Mouse (Mus musculus): ENCODE measurements around the gene March11.

March11 gene

GRCm38 (mm10) chr15:26308629-26309230, at the start of gene March11:
TSS of gene March11 (plus strand) at chr15:26309048.
- peak; percentile 81 for ATAC-seq (ENCODE audit: low TSS enrichment)

GRCm38 (mm10) chr15:26262336-26262735, 46.5 kb upstream of the March11 start:
- no peak for ATAC-seq (ENCODE audit: low TSS enrichment)

- ATAC-seq (ENCODE audit: low TSS enrichment): no peak
Measured at GRCm38 (mm10) chr15:26269596-26269995, 39.3 kb upstream of the March11 start.

- peak; percentile 59 for ATAC-seq (ENCODE audit: low TSS enrichment)
Measured at GRCm38 (mm10) chr15:26276035-26276511, 32.8 kb upstream of the March11 start.

GRCm38 (mm10) chr15:26276608-26277007, 32.2 kb upstream of the March11 start:
- no peak for ATAC-seq (ENCODE audit: low TSS enrichment)

DNA sequence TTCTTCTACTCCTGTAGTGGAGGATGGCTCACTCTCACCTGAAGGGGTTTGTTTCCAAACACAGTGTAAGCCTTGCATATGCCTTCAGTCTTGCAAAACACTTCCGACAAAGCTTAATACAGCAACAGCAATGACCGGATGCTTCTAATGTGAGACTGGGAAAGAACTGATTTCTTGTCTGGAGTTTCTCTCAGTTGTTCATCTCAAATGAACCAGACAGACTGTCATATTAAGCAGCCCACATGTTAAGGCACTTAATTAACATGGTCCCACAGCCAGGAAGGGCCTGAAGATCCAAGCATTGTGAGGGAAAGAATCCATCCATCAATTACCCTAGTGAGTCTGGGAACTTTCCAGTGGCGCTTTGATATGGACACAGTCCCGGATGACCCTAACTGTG, 17.0 kb upstream of the March11 start:
- ATAC-seq (ENCODE audit: low TSS enrichment): no peak

DNA sequence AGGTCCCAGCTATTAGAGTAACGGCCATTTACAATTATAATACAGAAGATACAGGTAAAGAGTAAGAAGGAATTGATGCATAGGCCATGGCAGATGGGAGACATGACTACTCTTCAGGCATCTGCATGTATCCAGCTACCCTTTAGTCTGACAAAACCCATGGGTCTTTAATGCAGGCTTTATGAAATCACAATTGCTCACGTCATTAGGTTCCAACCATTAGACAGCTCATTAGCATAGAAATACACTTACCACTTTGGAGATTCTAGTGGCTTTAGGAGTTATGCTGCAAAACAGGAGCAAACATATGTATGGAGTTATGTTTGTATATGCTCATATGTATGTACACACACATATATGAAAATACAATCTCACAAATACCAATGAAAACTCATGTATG, 16.0 kb upstream of the March11 start:
- no peak for ATAC-seq (ENCODE audit: low TSS enrichment)

DNA sequence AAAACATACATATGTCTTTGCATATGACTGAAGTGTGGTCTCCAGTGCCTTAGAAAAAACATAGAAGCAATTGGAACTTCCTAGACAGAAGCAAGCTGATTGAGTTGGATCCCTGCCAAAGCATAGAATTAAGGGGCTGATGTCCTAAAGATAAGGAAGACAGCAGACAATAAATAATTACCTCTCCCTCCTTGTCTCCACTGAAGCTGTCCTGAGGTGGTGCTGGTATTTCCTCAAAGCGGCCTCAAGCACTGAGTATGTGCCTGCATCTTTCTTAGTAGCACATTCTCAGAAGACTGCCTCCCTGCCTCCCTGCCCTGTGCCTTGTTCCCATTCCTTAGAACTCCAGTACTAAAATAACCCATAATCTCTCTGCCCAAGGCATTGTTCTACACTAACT, 15.6 kb upstream of the March11 start:
- no peak for ATAC-seq (ENCODE audit: low TSS enrichment)

DNA sequence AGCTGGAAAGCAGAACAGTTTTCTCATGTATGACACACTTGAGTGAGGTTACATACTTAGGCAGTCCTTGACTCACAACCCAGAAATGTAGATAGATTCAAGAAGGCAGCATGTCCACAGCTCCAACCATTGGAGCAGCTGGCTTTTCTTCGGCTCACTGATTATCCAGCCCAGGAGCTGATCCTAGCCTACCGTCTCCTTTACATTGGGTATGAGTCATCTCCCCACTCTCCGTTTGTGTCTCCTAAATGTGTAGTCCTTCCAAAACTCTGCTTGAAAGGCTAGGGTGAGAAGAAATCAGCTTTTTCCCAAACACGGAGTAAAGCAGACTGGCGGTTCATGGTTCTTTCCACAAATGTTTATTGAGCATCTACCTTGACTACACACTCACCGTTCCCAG, 10.2 kb upstream of the March11 start:
- peak; percentile 98 for ATAC-seq (ENCODE audit: low TSS enrichment)

DNA sequence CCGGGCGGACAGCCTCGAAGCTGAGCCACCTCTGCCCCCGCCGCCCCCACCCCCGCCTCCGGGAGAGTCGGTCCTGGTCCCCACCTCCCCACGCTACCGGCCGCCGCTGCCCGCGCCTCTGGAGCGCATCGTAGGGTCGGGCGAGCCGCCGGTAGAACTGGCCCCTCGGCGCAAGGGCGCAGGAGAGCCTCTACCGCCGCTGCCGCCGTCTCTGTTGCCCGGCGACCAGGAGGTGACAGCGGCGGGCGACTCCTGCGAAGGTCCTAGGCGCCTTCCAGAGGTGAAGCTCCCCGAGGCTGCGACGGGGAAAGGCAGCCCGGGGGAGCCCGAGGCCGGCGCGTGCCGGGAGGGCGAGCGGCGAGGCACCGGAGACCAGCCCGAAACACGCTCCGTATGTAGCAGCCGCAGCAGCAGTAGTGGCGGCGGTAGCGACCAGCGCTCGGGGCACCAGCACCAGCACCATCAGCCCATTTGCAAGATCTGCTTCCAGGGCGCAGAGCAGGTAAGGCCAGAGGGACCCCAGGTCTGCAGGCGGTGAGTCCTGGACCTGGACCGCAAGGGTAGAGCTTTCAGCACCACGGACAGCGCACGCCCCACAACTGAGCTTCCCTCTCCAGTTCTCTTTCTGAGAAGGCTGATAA, 563 bp downstream of the March11 start:
- peak; percentile 58 for ATAC-seq (ENCODE audit: low TSS enrichment)

DNA sequence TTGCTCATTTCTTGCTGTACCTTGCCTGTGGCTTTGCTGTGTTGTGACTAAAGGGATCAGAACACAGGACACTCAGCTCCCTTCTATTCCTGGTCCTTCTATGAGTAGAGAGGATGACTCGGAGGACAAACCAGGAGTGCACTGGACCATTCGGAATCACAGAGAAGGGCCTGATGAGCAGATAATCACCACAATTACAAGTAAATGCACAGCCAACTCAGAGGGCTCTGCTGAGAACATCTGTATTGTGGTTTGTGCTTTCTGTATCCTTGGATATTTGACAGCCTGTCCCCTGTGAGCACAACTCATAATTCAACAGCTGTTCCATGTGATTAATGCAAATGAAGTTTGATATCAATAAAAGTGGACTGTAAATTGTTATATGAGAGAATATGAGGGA, 11.0 kb downstream of the March11 start:
- no peak for ATAC-seq (ENCODE audit: low TSS enrichment)

GRCm38 (mm10) chr15:26320402-26320801, 11.6 kb downstream of the March11 start:
- ATAC-seq (ENCODE audit: low TSS enrichment): no peak

DNA sequence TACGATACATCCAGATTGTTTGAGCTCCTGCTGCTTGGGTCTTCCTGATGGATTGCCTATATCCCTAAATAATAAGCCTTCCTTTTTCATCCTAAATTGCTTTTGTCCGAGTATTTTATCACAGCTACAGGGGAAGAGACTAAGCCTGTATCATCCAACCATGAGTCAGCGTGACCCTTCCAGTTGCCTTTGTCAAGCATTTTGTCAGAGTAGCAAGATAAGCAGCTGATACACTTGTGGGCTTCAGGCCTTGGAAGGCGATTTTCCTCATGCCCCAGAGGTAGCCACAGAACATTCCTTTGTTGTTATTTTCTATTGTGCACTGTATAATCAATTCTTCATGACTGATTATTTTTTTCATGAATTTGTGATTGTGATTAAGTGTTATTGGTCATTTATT, 14.0 kb downstream of the March11 start:
- no peak for ATAC-seq (ENCODE audit: low TSS enrichment)

DNA sequence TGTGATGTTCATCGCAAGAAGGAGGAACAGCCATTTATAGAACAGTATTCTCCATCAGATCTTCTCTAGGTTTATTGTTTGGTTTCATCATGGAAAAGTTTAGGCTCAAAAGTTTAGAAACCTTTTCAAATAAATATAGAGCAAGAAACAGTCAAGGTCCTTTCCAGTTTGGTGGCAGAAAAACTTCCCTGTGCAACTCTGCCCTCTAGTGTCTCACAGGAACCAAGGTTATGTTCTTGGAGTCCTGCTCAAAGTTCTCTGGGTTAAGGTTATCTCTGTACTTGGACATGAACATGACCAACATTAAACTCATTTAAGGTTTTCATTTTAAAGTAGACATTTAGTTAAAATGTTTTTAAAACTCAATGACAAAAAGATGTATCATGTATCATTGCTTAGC, 18.3 kb downstream of the March11 start:
- ATAC-seq (ENCODE audit: low TSS enrichment): peak; percentile 91

- no peak for ATAC-seq (ENCODE audit: low TSS enrichment)
Measured at GRCm38 (mm10) chr15:26335791-26336190, 26.9 kb downstream of the March11 start.

GRCm38 (mm10) chr15:26337775-26338174, 28.9 kb downstream of the March11 start:
- peak; percentile 80 for ATAC-seq (ENCODE audit: low TSS enrichment)

- ATAC-seq (ENCODE audit: low TSS enrichment): peak; percentile 89
Measured at GRCm38 (mm10) chr15:26338343-26338742, 29.5 kb downstream of the March11 start.

DNA sequence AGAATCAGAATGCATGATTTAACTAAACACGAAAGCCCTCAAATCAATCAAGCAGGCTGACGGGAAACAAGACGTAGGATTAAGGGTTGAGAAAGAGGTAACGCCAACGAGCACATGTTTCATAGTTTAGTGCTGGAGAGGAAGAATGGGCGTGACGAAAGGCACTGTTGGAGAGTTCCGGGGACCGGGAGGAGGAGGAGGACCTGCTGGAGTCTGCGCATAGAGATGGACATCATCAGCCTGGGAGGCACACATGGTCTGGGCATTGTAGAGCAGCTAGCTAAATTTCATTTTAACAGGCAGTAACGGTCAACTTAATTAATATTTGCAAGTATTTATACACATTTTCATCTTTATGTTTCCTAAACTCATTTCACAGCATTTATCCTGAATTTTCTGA, 31.6 kb downstream of the March11 start:
- ATAC-seq (ENCODE audit: low TSS enrichment): no peak

DNA sequence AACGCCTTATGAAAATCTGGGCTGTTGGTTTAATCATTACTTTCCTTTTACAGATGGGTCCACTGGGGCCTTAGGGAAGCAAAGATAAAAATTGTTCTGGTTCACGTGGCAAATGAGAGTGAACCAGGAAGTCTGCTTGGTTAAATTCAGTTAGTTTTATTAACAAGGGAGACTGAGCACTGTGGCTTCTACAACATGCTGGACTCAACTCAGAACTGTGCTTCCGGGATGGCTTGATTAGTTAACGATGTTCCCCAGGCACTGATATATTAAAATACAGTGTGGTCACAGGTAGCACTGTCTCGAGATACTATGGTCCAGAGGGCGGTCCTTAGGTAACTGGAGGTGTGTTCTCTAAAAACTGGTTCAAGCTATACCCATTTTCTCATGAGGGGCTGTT, 32.1 kb downstream of the March11 start:
- no peak for ATAC-seq (ENCODE audit: low TSS enrichment)

- ATAC-seq (ENCODE audit: low TSS enrichment): peak; percentile 70
Measured at GRCm38 (mm10) chr15:26344329-26344728, 35.5 kb downstream of the March11 start.

DNA sequence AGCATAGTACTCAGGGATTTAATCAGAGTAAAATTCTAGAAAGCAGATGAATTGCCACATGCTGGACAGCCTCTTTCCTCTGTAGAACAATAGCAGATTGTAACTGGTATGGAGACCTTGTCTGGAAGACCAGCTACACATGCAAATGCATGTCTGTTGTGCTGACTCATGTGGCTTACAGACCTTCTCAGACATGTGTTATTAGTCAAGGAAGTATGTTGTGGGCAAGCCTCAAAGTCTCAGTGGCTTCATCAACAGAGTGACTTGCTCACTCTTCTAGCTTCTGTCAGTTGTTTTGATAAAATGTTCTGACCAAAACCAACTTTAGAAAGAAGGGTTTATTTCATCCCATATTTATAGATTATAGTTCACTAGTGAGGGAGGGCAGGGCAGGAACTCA, 44.8 kb downstream of the March11 start:
- no peak for ATAC-seq (ENCODE audit: low TSS enrichment)

- ATAC-seq (ENCODE audit: low TSS enrichment): peak; percentile 73
Measured at GRCm38 (mm10) chr15:26365344-26365743, 56.5 kb downstream of the March11 start.

GRCm38 (mm10) chr15:26366511-26366910, 57.7 kb downstream of the March11 start:
- ATAC-seq (ENCODE audit: low TSS enrichment): no peak

GRCm38 (mm10) chr15:26373759-26374158, 64.9 kb downstream of the March11 start:
- ATAC-seq (ENCODE audit: low TSS enrichment): no peak

Measured in frontal cortex, adult (tissue).